Mouse (Mus musculus) embryonic facial prominence, embryonic 12.5 days (tissue): Measurements from ENCODE around the gene Bcl2l15. TPM values are rescaled to one million over a fixed set of nuclear protein-coding genes. Genes with fewer than 3 reads are reported as not detected.

ENCODE experiments used
- ATAC-seq: fragments of 200-750 bp; cut with Nextera tagmentation; 2 replicates; pipeline ENCODE4 v1.8.0; 2017; ENCODE audit not compliant: insufficient number of reproducible peaks, insufficient read depth, low FRiP score, low TSS enrichment
- H3K27ac ChIP-seq: fragments of 300-500 bp; sonication (generic); 2 replicates; pipeline ENCODE4 v1.5.1; 2016; ENCODE audit warnings: mild to moderate bottlenecking
- H3K27me3 ChIP-seq: fragments of 300-500 bp; sonication (generic); 2 replicates; pipeline ENCODE4 v1.6.1; 2016; ENCODE audit warnings: mild to moderate bottlenecking, moderate library complexity
- H3K36me3 ChIP-seq: fragments of 300-500 bp; sonication (generic); 2 replicates; pipeline ENCODE4 v1.6.1; 2016; ENCODE audit warnings: mild to moderate bottlenecking
- H3K4me1 ChIP-seq: fragments of 300-500 bp; sonication (generic); 2 replicates; pipeline ENCODE4 v1.6.1; 2016
- H3K4me2 ChIP-seq: fragments of 300-500 bp; sonication (generic); replicated peaks from 2 replicates; pipeline ENCODE4 v1.6.1; 2016; ENCODE audit warnings: mild to moderate bottlenecking, moderate library complexity
- H3K4me3 ChIP-seq: fragments of 300-500 bp; sonication (generic); 2 replicates; pipeline ENCODE4 v1.5.1; 2016; ENCODE audit warnings: mild to moderate bottlenecking
- H3K9ac ChIP-seq: fragments of 300-500 bp; sonication (generic); 2 replicates; pipeline ENCODE4 v1.6.1; 2016; ENCODE audit warnings: mild to moderate bottlenecking, moderate library complexity
- H3K9me3 ChIP-seq: fragments of 300-500 bp; sonication (generic); 2 replicates; pipeline ENCODE4 v1.6.1; 2016; ENCODE audit warnings: mild to moderate bottlenecking, moderate library complexity
- WGBS: fragments of 180-500 bp; shearing (Covaris S2); methylation state at CpG from one replicate; pipeline ENCODE4 v1.1.7; 2016; 5-methylcytosine and 5-hydroxymethylcytosine counted together
- polyA plus RNA-seq: library from polyadenylated mRNA; unstranded; fragments of >200 nt; fragmentation: Nextera tagmentation; extraction: Ambion mirVana; gene quantifications from 2 replicates; pipeline ENCODE4 v1.2.1, GENCODE M21; 2016

Gene Bcl2l15
- polyA plus RNA-seq, 1 experiment from 2014 or later, result not detected

DNA sequence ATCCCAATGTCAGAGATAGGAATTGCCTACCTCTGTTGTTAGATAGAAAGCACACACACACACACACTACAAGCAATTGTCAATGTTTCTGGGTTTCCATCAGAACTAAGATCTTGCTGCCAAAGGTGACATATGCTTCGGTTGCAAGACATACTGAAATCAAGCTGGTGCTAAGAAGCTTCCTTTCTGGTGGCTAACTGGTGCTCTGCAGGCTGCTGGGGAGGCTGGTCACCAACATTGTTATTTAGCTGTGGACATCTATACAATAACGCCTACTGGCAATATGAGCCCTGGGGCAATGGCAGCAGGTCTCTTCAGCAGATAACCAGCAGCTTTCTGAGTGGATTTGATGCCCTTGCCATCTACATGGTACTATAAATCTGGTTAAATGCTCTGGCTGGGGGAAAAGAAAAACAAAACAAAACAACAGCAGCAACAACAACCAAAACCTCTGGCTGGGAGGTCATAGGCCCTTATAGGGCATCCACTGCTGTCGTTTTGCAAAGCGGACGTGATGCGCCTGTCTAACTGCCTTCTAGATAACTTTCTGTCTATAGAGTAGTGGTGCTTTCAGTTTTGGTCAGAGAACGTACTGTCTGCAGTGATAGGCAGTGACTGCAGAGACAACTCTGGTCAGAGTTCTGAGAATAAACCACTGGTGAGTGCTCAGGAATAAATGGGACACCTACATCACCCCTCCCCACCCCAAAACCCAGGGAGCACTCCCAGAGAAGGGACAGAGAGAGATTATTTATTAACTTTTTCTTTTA, 24.8 kb downstream of the Bcl2l15 start:
- H3K4me1 ChIP-seq, result no peaks in the 10 kb centered on the region
- ATAC-seq, result no peak
- H3K27me3 ChIP-seq, result no peaks in the 10 kb centered on the region
- no peak overlapping the region for H3K4me2 ChIP-seq
- no peaks in the 10 kb centered on the region for H3K9me3 ChIP-seq
- WGBS, result 86% methylated on average over 7 of the region's 7 CpGs
- no peaks in the 10 kb centered on the region for H3K36me3 ChIP-seq
- no peak overlapping the region for H3K27ac ChIP-seq
- no peak overlapping the region for H3K9ac ChIP-seq
- no peak overlapping the region for H3K4me3 ChIP-seq

DNA sequence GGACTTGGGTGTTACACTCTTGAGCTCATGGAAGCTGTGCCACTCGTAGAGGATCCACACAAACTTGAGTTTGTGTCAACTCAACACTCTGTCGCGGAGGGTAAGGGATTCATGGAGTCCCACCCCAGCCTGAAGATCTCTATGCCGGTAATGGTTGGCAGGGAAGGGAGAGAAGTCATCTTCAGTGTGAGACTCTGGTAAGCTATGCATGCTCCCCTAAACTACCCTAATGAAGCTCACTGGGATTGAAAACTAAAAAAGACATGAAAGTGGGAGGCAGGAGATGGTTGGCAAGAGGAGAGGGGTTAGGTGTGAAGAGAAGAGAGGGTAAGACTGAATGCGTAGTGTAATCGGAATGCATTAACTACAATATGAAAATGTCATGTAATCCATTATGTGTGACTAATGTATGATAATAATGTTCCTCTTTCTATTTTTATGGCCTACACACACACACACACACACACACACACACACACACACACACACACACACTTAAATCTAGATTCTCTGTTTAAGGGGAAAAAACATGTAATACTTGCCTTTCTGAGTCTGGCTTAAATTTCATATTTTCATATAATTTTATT, 25.7 kb downstream of the Bcl2l15 start:
- Histone ChIP-seq H3K9me3 (no peaks in the 10 kb centered on the region), H3K4me3 (no peak overlapping the region), H3K27me3 (no peaks in the 10 kb centered on the region), H3K4me1 (no peaks in the 10 kb centered on the region), H3K36me3 (no peaks in the 10 kb centered on the region), H3K27ac (no peak overlapping the region), H3K9ac (no peak overlapping the region), H3K4me2 (no peak overlapping the region)
- WGBS, result 89% methylated on average over 6 of the region's 6 CpGs
- no peak for ATAC-seq

DNA sequence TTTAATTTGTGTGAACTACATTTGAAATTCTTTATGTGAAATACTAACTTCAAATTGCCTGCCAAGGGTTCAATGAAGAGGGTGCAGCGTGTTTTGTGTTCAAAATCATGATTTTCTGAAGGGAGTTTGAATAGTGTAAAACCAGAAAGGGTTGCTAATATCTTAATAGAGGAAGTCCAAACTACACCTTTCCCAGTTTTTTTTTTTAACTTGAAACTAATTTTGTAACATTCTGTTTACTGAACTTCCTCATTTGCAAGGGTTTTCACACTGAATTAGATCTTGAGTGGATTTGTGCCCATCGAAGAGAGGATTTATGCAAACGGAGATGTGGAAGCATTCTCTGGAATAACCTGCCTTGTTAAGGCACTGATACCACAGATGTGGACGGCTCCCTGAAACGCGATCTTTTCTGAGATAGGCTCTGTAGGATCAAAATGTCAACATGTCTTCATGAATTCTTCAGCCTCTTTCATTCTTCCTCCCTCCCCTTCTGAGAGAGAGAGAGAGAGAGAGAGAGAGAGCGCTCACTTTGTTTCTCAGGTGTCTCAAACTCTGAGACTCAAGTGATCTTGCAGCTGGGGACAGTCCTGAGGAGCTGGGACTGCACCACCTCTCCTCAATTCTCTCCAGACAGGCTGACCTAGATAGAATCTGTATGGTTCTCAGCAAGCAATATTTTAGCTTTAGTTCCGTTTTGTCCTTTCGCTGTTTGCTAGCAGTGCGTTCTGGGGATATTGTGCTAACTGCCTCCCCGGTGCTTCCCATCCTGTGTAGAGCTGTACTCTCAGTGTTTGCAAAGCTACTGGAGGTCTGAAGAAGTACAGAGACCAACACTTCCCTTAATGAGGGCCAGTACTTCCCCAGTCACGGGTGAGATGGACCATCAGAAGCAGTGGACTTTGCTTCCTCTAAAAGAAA, 26.7 kb downstream of the Bcl2l15 start, which contains the start of gene Ptpn22:
TSS of gene Ptpn22 (plus strand) at position 915 of the 921 bp plus-strand sequence.
- Histone ChIP-seq H3K4me1 (no peaks in the 10 kb centered on the region), H3K4me2 (no peak within 1 kb of the TSS), H3K9ac (no peak within 1 kb of the TSS), H3K4me3 (no peak within 1 kb of the TSS), H3K9me3 (no peaks in the 10 kb centered on the region), H3K36me3 (no peaks in the 10 kb centered on the region), H3K27ac (no peak within 1 kb of the TSS), H3K27me3 (no peaks in the 10 kb centered on the region)
- 66% methylated on average over 12 of the region's 12 CpGs for WGBS
- ATAC-seq, result no peak

DNA sequence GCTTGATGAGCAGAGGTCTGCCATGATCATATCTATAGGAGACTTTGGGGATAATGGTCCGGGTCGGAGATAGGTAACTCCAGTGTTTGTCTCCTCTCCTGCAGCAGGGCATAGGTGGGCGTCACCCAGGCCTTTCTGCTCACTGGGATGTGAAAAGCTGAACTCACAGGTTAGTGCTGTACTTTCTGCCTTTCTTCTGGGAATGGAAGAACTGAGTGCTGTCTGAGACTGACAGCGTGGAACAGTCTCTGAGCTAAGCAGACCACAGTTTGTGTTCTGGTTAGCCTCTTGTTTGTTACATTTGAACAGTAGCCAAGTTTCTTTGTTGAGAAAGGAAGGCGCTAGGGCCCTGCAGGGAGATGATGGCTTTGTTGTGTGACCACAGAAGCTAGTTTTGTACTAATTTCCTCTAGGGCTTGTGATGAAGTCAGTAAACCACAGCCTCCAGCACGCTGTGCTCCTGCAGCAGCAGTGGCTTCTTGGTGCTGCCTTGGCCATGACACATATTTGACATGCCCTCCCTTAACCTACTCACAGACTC, 27.5 kb downstream of the Bcl2l15 start:
- H3K4me2 ChIP-seq, result no peak overlapping the region
- H3K27me3 ChIP-seq, result no peaks in the 10 kb centered on the region
- H3K27ac ChIP-seq, result no peak overlapping the region
- 80% methylated on average over 6 of the region's 6 CpGs for WGBS
- no peak overlapping the region for H3K9ac ChIP-seq
- no peaks in the 10 kb centered on the region for H3K36me3 ChIP-seq
- H3K4me1 ChIP-seq, result no peaks in the 10 kb centered on the region
- no peak for ATAC-seq
- no peak overlapping the region for H3K4me3 ChIP-seq
- H3K9me3 ChIP-seq, result no peaks in the 10 kb centered on the region

DNA sequence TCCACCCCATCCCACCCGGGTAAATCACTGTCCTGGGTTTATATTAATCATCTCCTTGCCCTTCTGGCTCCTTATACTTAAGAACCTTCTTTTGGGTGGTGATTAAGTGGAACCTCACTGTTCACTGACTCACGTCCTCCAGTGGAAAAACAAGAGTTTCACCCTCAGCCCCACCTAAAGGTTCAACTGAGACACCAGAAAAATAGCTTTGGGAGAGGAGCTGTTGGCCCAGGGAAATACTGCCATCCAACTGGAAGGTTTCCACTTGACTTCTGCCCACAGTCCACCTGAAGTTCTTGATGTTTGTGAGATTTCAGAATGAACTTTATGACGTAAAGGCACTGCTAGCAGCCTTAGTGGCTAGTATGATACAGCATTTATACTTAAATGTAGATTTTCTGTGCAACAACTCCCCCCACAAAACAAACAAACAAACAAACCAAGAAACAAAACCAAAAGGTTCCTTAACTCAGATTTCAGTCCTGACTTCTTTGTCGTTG, 30.4 kb downstream of the Bcl2l15 start:
- Histone ChIP-seq H3K9me3 (no peaks in the 10 kb centered on the region), H3K27me3 (no peaks in the 10 kb centered on the region), H3K36me3 (no peaks in the 10 kb centered on the region), H3K27ac (no peak overlapping the region), H3K4me1 (no peaks in the 10 kb centered on the region), H3K4me2 (no peak overlapping the region), H3K9ac (no peak overlapping the region), H3K4me3 (no peak overlapping the region)
- ATAC-seq, result no peak
- WGBS, result 75% methylated on average over 4 of the region's 4 CpGs

DNA sequence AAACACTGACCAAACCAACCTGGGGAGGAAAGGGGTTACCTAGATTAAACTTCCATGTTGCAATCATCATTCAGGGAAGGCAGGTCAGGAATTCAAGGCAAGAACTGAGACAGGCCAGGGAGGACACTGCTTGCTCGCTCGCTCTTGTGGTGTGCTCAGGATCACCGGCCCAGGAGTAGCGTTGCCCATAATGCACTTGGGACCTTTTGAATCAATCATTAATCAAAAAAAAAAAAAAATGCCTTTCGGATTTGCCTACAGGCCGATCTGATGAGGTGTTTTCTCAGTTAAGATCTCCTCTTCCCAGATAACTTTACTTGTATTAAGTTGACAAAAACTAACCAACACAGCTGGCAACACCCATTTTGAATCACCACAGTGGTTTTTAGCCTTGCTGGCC, 31.8 kb downstream of the Bcl2l15 start:
- Histone ChIP-seq H3K9ac (no peak overlapping the region), H3K4me2 (no peak overlapping the region), H3K36me3 (no peaks in the 10 kb centered on the region), H3K4me3 (no peak overlapping the region), H3K9me3 (no peaks in the 10 kb centered on the region), H3K27me3 (no peaks in the 10 kb centered on the region), H3K27ac (no peak overlapping the region), H3K4me1 (no peaks in the 10 kb centered on the region)
- 92% methylated on average over 6 of the region's 6 CpGs for WGBS
- no peak for ATAC-seq

DNA sequence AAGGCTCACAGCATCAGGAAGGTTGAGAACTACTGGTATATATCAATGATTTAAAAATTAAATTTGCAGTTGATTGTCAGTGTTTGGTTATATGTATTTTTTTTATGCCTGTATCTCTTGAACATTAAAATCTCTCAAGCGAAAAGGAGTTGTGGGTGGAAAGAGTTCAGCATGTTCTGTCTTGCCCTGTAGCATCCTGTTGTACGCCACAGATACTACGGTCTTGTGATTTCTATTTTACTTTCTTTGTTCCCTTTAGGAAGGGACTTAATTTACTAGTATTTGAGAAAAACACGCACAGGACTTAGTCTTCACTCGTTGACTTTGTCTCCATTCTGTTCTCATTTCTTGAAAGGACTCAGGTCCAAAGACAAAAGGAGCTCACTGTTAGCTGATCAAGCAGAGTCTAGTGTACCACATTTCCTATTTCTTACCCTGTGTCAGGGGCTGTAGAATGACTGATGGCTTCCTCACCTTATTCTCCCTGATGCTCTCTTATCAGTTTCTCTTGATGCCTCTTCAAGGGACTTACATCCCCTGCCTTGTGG, 35.1 kb downstream of the Bcl2l15 start:
- Histone ChIP-seq H3K36me3 (no peaks in the 10 kb centered on the region), H3K27ac (no peak overlapping the region), H3K9ac (no peak overlapping the region), H3K4me3 (no peak overlapping the region), H3K27me3 (no peaks in the 10 kb centered on the region), H3K4me2 (no peak overlapping the region), H3K9me3 (no peaks in the 10 kb centered on the region), H3K4me1 (no peaks in the 10 kb centered on the region)
- ATAC-seq, result no peak
- WGBS, result 86% methylated on average over 5 of the region's 5 CpGs

DNA sequence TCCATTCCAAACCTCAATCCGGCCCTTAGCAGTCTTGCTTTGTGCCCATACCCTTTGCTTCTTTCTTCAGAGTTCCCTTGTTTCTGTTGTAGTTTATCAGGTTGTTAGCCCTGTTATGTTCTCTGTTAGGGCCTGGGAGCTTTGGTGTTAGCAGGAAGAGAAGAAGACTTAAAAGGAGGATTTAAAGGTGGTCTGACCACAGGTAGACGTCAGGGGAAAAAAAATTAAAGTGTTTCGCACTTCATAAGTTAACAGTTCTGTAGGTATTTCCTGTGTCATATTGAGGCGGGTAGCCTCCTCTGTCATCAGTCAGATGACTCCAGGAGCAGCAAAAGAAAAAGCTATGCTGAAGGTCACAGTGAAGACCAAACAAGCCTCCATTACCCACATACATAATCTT, 35.6 kb downstream of the Bcl2l15 start:
- H3K4me1 ChIP-seq, result no peaks in the 10 kb centered on the region
- WGBS, result 87% methylated on average over 4 of the region's 4 CpGs
- ATAC-seq, result no peak
- no peak overlapping the region for H3K27ac ChIP-seq
- no peak overlapping the region for H3K9ac ChIP-seq
- H3K27me3 ChIP-seq, result no peaks in the 10 kb centered on the region
- H3K4me3 ChIP-seq, result no peak overlapping the region
- no peak overlapping the region for H3K4me2 ChIP-seq
- H3K9me3 ChIP-seq, result no peaks in the 10 kb centered on the region
- no peaks in the 10 kb centered on the region for H3K36me3 ChIP-seq

DNA sequence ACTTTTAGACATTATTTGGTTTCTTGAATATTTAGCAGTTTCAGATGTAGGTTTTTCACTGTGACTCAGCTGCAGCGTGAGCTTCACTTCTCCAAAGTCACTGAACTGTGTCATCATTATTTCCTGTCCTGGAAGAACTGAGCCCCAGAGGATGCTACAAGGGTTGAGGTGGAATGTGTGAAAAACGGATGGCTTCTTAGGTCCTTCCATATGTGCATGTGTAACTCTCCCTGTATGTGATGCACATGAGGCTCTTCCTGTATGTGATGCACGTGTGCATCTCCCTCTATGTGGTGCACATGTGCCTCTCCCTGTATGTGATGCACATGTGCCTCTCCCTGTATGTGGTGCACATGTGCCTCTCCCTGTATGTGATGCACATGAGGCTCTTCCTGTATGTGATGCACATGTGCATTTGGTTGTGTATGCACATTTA, 40.3 kb downstream of the Bcl2l15 start:
- WGBS, result 62% methylated on average over 3 of the region's 3 CpGs
- Histone ChIP-seq H3K9ac (peak overlapping the region; percentile 15; the same call in 1 of the 2 replicates), H3K4me2 (no peak overlapping the region), H3K4me1 (no peaks in the 10 kb centered on the region), H3K36me3 (no peaks in the 10 kb centered on the region), H3K4me3 (no peak overlapping the region), H3K9me3 (no peaks in the 10 kb centered on the region), H3K27ac (no peak overlapping the region), H3K27me3 (no peaks in the 10 kb centered on the region)
- ATAC-seq, result no peak

DNA sequence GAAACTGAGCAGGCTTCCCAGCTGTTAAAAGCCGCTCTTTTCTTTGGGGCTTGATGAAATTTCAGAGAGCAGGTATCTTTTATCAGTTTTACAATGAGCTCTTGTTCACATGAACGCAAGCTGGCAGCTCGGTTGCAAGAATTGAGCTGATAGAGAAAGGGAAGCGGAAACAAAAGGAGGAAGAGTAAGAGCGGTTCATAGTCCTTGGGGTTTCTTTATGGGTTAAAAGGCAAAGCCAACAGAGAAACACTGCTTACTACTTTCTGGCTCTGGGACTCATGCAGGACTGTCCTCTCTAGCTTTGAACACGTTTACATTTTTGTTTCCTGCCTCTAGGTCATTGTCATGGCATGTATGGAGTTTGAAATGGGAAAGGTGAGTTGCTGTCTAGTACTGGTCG, 41.9 kb downstream of the Bcl2l15 start:
- no peaks in the 10 kb centered on the region for H3K27me3 ChIP-seq
- no peaks in the 10 kb centered on the region for H3K9me3 ChIP-seq
- no peak overlapping the region for H3K27ac ChIP-seq
- H3K36me3 ChIP-seq, result no peaks in the 10 kb centered on the region
- H3K4me1 ChIP-seq, result no peaks in the 10 kb centered on the region
- 74% methylated on average over 7 of the region's 7 CpGs for WGBS
- ATAC-seq, result no peak
- no peak overlapping the region for H3K9ac ChIP-seq
- no peak overlapping the region for H3K4me3 ChIP-seq
- no peak overlapping the region for H3K4me2 ChIP-seq

DNA sequence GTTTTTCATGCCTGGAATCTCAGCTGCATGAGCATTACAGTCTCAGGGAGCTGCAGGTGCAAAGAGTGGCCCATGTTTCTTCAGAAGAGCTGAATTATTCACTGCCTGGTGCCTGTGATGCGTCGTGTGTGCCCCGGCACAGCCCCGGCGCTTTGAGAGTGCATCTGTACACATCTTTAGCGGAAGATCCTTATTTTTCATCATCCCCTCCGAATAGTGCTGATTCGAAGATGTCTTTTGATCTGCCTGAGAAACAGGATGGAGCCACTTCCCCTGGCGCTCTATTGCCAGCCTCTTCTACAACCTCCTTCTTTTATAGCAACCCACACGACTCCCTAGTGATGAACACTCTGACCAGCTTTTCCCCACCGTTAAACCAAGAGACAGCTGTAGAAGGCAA, 53.5 kb downstream of the Bcl2l15 start:
- Histone ChIP-seq H3K4me1 (no peaks in the 10 kb centered on the region), H3K4me3 (no peak overlapping the region), H3K27ac (no peak overlapping the region), H3K27me3 (no peaks in the 10 kb centered on the region), H3K36me3 (no peaks in the 10 kb centered on the region), H3K4me2 (no peak overlapping the region), H3K9me3 (no peaks in the 10 kb centered on the region), H3K9ac (no peak overlapping the region)
- WGBS, result 77% methylated on average over 11 of the region's 11 CpGs
- ATAC-seq, result no peak
